28 mouse cellular contexts compared by ENCODE assay signal in the genomic region with DNA sequence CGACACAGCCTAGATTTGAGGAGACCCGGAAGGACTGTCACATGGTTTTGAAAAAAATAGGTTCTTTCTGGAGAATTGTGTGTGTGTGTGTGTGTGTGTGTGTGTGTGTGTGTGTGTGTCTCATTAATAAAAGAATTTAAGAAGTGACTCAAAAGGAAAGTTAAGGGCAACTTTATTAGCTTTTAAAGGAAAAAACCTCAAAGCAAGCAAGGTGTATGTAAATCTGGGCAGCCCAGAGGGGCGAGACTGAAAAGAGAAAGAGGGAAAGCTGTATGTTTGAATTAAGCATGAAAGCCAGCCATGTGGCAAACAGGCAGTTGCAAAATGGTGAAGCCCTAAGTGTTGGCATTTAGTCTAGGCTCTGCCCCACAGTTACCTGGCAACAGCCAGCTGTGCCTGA.
"Had no signal": no experiment of that assay in that cellular context is flagged by ENCODE, and none has a peak within 500 bp of the region (broad histone marks: within the 10 kb centered on the region; RNA-seq: fewer than 3 reads in every experiment).

No protein-coding gene starts in this region.

- H3K27me3 ChIP-seq: embryonic facial prominence, embryonic 12.5 days; embryonic facial prominence, embryonic 13.5 days; embryonic facial prominence, embryonic 15.5 days; forebrain, embryonic 12.5 days; forebrain, embryonic 13.5 days; forebrain, embryonic 15.5 days had no signal

- H3K9me3 ChIP-seq: embryonic facial prominence, embryonic 10.5 days; embryonic facial prominence, embryonic 15.5 days; forebrain, embryonic 12.5 days; forebrain, embryonic 13.5 days; forebrain, embryonic 15.5 days had no signal

- H3K4me1 ChIP-seq: embryonic facial prominence, embryonic 15.5 days; forebrain, embryonic 13.5 days; forebrain, embryonic 15.5 days had no signal

- H3K27ac ChIP-seq: embryonic facial prominence, embryonic 10.5 days; embryonic facial prominence, embryonic 12.5 days; embryonic facial prominence, embryonic 13.5 days; embryonic facial prominence, embryonic 15.5 days; forebrain, embryonic 10.5 days; forebrain, embryonic 12.5 days; forebrain, embryonic 13.5 days; forebrain, embryonic 15.5 days; gastrocnemius, adult 2 months; heart, adult 2 months had no signal

- H3K4me2 ChIP-seq: embryonic facial prominence, embryonic 12.5 days; embryonic facial prominence, embryonic 13.5 days; embryonic facial prominence, embryonic 15.5 days; forebrain, embryonic 12.5 days; forebrain, embryonic 13.5 days; forebrain, embryonic 15.5 days had no signal

- H3K4me3 ChIP-seq: embryonic facial prominence, embryonic 10.5 days; embryonic facial prominence, embryonic 12.5 days; embryonic facial prominence, embryonic 13.5 days; embryonic facial prominence, embryonic 15.5 days; erythroblast, embryonic 14.5 days; forebrain, embryonic 10.5 days; forebrain, embryonic 12.5 days; forebrain, embryonic 13.5 days; forebrain, embryonic 15.5 days; gastrocnemius, adult 2 months; heart, adult 2 months had no signal

- H3K9ac ChIP-seq: embryonic facial prominence, embryonic 12.5 days; embryonic facial prominence, embryonic 13.5 days; embryonic facial prominence, embryonic 15.5 days; forebrain, embryonic 12.5 days; forebrain, embryonic 13.5 days; forebrain, embryonic 15.5 days; forebrain, postnatal 0 days had no signal

- ATAC-seq: forebrain, embryonic 13.5 days; forebrain, embryonic 14.5 days; forebrain, embryonic 16.5 days; forebrain, postnatal 0 days had no signal

- DNase-seq: cerebellum, adult 8-10 months; cerebellum, adult 9-10 months; cerebellum, adult 9-11 months; cerebellum, postnatal 10 days; cerebellum, postnatal 14 days; cerebellum, postnatal 25 days; cerebellum, postnatal 36 days; embryo, embryonic 11 days; forebrain, postnatal 0 days; gastrocnemius, adult 2 months; gastrocnemius, postnatal 10 days; gastrocnemius, postnatal 14 days; gastrocnemius, postnatal 25 days; gastrocnemius, postnatal 36 days; heart, adult 11 months; heart, adult 18-20 months; heart, adult 2 months had no signal

- H3K36me3 ChIP-seq: embryonic facial prominence, embryonic 10.5 days; embryonic facial prominence, embryonic 12.5 days; embryonic facial prominence, embryonic 13.5 days; embryonic facial prominence, embryonic 15.5 days; forebrain, embryonic 10.5 days; forebrain, embryonic 12.5 days; forebrain, embryonic 15.5 days had no signal
